Mouse (Mus musculus): ENCODE measurements around the gene Timm13. TPM values are rescaled to one million over a fixed set of nuclear protein-coding genes. Genes with fewer than 3 reads are reported as not detected.
A peak's percentile ranks its signal among the peaks of the same experiment; 100 is the strongest.

Gene Timm13
- polyA plus RNA-seq, 1 experiment from 2014 or later = 401 TPM

- H3K9me3 ChIP-seq = peaks cover 11% of the 10 kb centered on the region
- H3K4me1 ChIP-seq = peaks cover 30% of the 10 kb centered on the region
- 0 out of 2 replicates have a peak overlapping the region, but pooled peaks have one; percentile 4 for H3K4me3 ChIP-seq
- no peak overlapping the region for H3K27ac ChIP-seq
- H3K27me3 ChIP-seq (ENCODE audit: poor library complexity, severe bottlenecking) = peaks cover 12% of the 10 kb centered on the region
- H3K36me3 ChIP-seq (replicated peaks) = peaks cover 32% of the 10 kb centered on the region
- no peak for DNase-seq (ENCODE audit: extremely low spot score, low spot score)
- 76% methylated on average over 24 of the region's 24 CpGs for WGBS
Observed at GRCm38 (mm10) chr10:80896581-80897485, 3.9 kb downstream of the Timm13 start.

GRCm38 (mm10) chr10:80895697-80896096 is 5.1 kb downstream of the Timm13 start:
- 88% methylated on average over 6 of the region's 6 CpGs for WGBS
- no peak for DNase-seq (ENCODE audit: extremely low spot score, low spot score)
- peaks cover 11% of the 10 kb centered on the region for H3K9me3 ChIP-seq
- H3K4me3 ChIP-seq = no peak overlapping the region
- H3K27me3 ChIP-seq (ENCODE audit: poor library complexity, severe bottlenecking) = peaks cover 12% of the 10 kb centered on the region
- H3K27ac ChIP-seq = no peak overlapping the region
- peaks cover 27% of the 10 kb centered on the region for H3K4me1 ChIP-seq
- H3K36me3 ChIP-seq (replicated peaks) = peaks cover 26% of the 10 kb centered on the region

GRCm38 (mm10) chr10:80895100-80895499 is 5.7 kb downstream of the Timm13 start:
- peaks cover 11% of the 10 kb centered on the region for H3K9me3 ChIP-seq
- no peak overlapping the region for H3K27ac ChIP-seq
- no peak for DNase-seq (ENCODE audit: extremely low spot score, low spot score)
- peaks cover 26% of the 10 kb centered on the region for H3K36me3 ChIP-seq (replicated peaks)
- 91% methylated on average over 7 of the region's 7 CpGs for WGBS
- peaks cover 18% of the 10 kb centered on the region for H3K27me3 ChIP-seq (ENCODE audit: poor library complexity, severe bottlenecking)
- no peak overlapping the region for H3K4me3 ChIP-seq
- H3K4me1 ChIP-seq = peaks cover 26% of the 10 kb centered on the region

DNA sequence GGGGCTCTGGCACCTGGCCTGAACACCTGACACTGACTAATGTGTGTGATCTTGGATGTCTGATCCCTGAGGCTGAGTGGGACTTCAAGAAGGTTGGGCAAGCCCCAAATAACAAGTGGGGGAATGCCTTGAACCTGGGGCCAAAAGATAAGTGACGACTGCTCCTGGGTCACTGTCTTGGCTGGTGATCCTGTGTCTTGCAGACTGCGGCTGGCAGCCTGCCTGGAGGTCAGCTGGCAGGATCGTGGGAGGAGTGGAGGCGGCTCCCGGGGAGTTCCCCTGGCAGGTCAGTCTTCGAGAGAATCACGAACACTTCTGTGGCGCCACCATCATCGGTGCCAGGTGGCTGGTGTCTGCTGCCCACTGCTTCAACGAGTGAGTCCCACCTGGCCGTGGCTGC is 13.6 kb downstream of the Timm13 start:
- Histone ChIP-seq H3K36me3 (replicated peaks) (no peaks in the 10 kb centered on the region), H3K9me3 (peaks cover 2% of the 10 kb centered on the region), H3K27ac (no peak overlapping the region), H3K27me3 (ENCODE audit: poor library complexity, severe bottlenecking) (peaks cover 36% of the 10 kb centered on the region), H3K4me3 (no peak overlapping the region), H3K4me1 (0 out of 2 replicates have a peak, but pooled peaks cover 3% of the 10 kb centered on the region)
- no peak for DNase-seq (ENCODE audit: extremely low spot score, low spot score)
- 85% methylated on average over 11 of the region's 11 CpGs for WGBS

DNA sequence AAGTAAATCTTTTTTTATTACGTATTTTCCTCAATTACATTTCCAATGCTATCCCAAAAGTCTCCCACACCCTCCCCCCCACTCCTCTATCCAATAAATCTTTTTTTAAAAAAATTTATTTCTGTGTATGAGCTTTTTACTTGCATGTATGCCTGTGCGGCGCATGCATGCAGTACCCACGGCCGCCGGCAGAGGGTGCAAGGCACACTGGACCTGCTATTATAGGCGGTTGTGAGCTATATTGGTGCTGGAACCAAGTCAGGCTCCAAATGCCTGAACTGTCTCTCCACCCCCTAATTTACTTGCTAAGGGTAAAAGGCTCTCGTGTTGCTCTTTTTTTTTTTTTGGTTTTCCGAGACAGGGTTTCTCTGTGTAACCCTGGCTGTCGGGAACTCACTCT is 19.5 kb downstream of the Timm13 start:
- no peak overlapping the region for H3K27ac ChIP-seq
- H3K36me3 ChIP-seq (replicated peaks) = no peaks in the 10 kb centered on the region
- DNase-seq (ENCODE audit: extremely low spot score, low spot score) = peak; percentile 79
- H3K4me3 ChIP-seq = no peak overlapping the region
- no peaks in the 10 kb centered on the region for H3K9me3 ChIP-seq
- H3K4me1 ChIP-seq = peaks cover 11% of the 10 kb centered on the region
- H3K27me3 ChIP-seq (ENCODE audit: poor library complexity, severe bottlenecking) = no peaks in the 10 kb centered on the region
- WGBS = 26% methylated on average over 10 of the region's 10 CpGs

GRCm38 (mm10) chr10:80880901-80881300 is 19.9 kb downstream of the Timm13 start:
- WGBS = 76% methylated on average over 2 of the region's 2 CpGs
- H3K4me3 ChIP-seq = no peak overlapping the region
- H3K36me3 ChIP-seq (replicated peaks) = no peaks in the 10 kb centered on the region
- no peak for DNase-seq (ENCODE audit: extremely low spot score, low spot score)
- no peaks in the 10 kb centered on the region for H3K27me3 ChIP-seq (ENCODE audit: poor library complexity, severe bottlenecking)
- H3K9me3 ChIP-seq = no peaks in the 10 kb centered on the region
- H3K27ac ChIP-seq = no peak overlapping the region
- peaks cover 12% of the 10 kb centered on the region for H3K4me1 ChIP-seq

GRCm38 (mm10) chr10:80880131-80880641 is 20.6 kb downstream of the Timm13 start:
- Histone ChIP-seq H3K4me3 (no peak overlapping the region), H3K27ac (no peak overlapping the region), H3K27me3 (ENCODE audit: poor library complexity, severe bottlenecking) (no peaks in the 10 kb centered on the region), H3K36me3 (replicated peaks) (no peaks in the 10 kb centered on the region), H3K9me3 (no peaks in the 10 kb centered on the region), H3K4me1 (peaks cover 10% of the 10 kb centered on the region)
- WGBS = 24% methylated on average over 5 of the region's 5 CpGs
- DNase-seq (ENCODE audit: extremely low spot score, low spot score) = peak; percentile 77

DNA sequence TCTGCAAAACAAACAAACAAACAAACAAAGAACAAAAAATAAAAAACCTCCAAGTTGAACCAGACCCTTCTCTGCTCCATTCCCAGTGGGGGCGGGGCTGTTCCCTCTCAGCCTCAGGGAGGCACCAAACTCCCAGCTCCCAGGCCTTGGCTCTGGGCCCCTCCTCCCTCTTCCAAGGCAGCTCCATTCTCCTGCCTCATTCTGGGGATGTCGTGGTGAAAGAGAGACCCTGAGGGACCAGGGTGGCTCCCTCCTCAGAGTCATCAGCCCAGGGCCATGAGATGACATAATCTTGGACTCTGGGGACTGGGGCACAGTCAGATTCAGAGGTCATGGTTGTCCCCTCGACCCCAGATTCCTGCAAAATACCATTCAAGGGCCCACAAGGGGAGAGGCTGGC is 24.2 kb downstream of the Timm13 start:
- H3K4me1 ChIP-seq = peaks cover 24% of the 10 kb centered on the region
- no peak overlapping the region; the same call in 1 of the 2 replicates for H3K4me3 ChIP-seq
- H3K36me3 ChIP-seq (replicated peaks) = no peaks in the 10 kb centered on the region
- 21% methylated on average over 3 of the region's 3 CpGs for WGBS
- H3K27ac ChIP-seq = peak overlapping the region; percentile 53; the same call in 1 of the 2 replicates
- DNase-seq (ENCODE audit: extremely low spot score, low spot score) = no peak
- peaks cover 10% of the 10 kb centered on the region; the same call in 1 of the 2 replicates for H3K27me3 ChIP-seq (ENCODE audit: poor library complexity, severe bottlenecking)
- H3K9me3 ChIP-seq = no peaks in the 10 kb centered on the region

GRCm38 (mm10) chr10:80876028-80876427 is 24.7 kb downstream of the Timm13 start:
- Histone ChIP-seq H3K27ac (no peak overlapping the region), H3K4me1 (peaks cover 24% of the 10 kb centered on the region), H3K36me3 (replicated peaks) (no peaks in the 10 kb centered on the region), H3K27me3 (ENCODE audit: poor library complexity, severe bottlenecking) (peaks cover 10% of the 10 kb centered on the region; the same call in 1 of the 2 replicates), H3K9me3 (no peaks in the 10 kb centered on the region), H3K4me3 (no peak overlapping the region; the same call in 1 of the 2 replicates)
- 28% methylated on average over 5 of the region's 5 CpGs for WGBS
- DNase-seq (ENCODE audit: extremely low spot score, low spot score) = peak; percentile 58

- Histone ChIP-seq H3K4me1 (peaks cover 24% of the 10 kb centered on the region), H3K36me3 (replicated peaks) (no peaks in the 10 kb centered on the region), H3K9me3 (no peaks in the 10 kb centered on the region), H3K27ac (no peak overlapping the region), H3K27me3 (ENCODE audit: poor library complexity, severe bottlenecking) (peaks cover 10% of the 10 kb centered on the region; the same call in 1 of the 2 replicates), H3K4me3 (no peak overlapping the region)
- no peak for DNase-seq (ENCODE audit: extremely low spot score, low spot score)
- 83% methylated on average over 9 of the region's 9 CpGs for WGBS
Observed at GRCm38 (mm10) chr10:80874035-80874434, 26.7 kb downstream of the Timm13 start.

- no peaks in the 10 kb centered on the region for H3K9me3 ChIP-seq
- peaks cover 19% of the 10 kb centered on the region for H3K4me1 ChIP-seq
- no peak for DNase-seq (ENCODE audit: extremely low spot score, low spot score)
- H3K4me3 ChIP-seq = no peak within 1 kb of the TSS
- H3K27me3 ChIP-seq (ENCODE audit: poor library complexity, severe bottlenecking) = peaks cover 10% of the 10 kb centered on the region; the same call in 1 of the 2 replicates
- WGBS = 37% methylated on average over 9 of the region's 9 CpGs
- no peak within 1 kb of the TSS for H3K27ac ChIP-seq
- H3K36me3 ChIP-seq (replicated peaks) = peaks cover 23% of the 10 kb centered on the region
Observed at GRCm38 (mm10) chr10:80871581-80871980, 29.2 kb downstream of the Timm13 start, which contains the start of gene Tmprss9. TSS of gene Tmprss9 (plus strand) at chr10:80871848.

GRCm38 (mm10) chr10:80870993-80871392 is 29.8 kb downstream of the Timm13 start:
- WGBS = 83% methylated on average over 3 of the region's 6 CpGs
- peaks cover 10% of the 10 kb centered on the region; the same call in 1 of the 2 replicates for H3K27me3 ChIP-seq (ENCODE audit: poor library complexity, severe bottlenecking)
- H3K27ac ChIP-seq = no peak overlapping the region
- H3K36me3 ChIP-seq (replicated peaks) = peaks cover 29% of the 10 kb centered on the region
- H3K4me1 ChIP-seq = peaks cover 14% of the 10 kb centered on the region
- no peaks in the 10 kb centered on the region for H3K9me3 ChIP-seq
- no peak for DNase-seq (ENCODE audit: extremely low spot score, low spot score)
- H3K4me3 ChIP-seq = no peak overlapping the region

DNA sequence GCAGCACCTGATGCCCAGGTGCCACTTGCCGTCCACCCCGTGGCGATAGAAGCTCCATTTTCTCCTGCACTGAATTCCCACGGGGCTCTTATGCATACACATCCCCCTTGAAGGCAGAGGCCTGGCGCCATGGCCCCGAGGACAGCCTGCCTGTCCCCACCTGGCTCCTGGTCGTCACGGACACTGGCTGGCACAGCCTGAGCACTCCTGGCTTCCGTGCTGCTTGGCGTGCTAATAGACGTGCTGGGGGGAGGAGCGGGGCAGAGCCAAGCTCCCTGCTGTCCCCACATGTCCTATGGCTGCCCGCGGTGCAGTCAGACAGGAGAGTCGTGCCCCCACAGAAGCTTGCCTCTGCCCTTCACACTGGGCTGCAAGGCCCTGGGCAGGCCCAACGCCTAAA is 36.3 kb downstream of the Timm13 start:
- Histone ChIP-seq H3K27me3 (ENCODE audit: poor library complexity, severe bottlenecking) (no peaks in the 10 kb centered on the region), H3K27ac (no peak overlapping the region), H3K4me3 (no peak overlapping the region), H3K36me3 (replicated peaks) (peaks cover 78% of the 10 kb centered on the region), H3K4me1 (0 out of 2 replicates have a peak, but pooled peaks cover 3% of the 10 kb centered on the region), H3K9me3 (no peaks in the 10 kb centered on the region)
- no peak for DNase-seq (ENCODE audit: extremely low spot score, low spot score)
- WGBS = 91% methylated on average over 16 of the region's 16 CpGs
